Mouse (Mus musculus): ENCODE measurements at regions not wholly inside any gene's neighbourhood (a gene's known extent, or its start where the extent isn't known, plus 50 kb on each side); places are given as distances from the start of the nearest gene placed in this dataset.
"Not testable (repeated sequence)": the region's sequence is repeated elsewhere in the genome, so short reads cannot be mapped to it uniquely, and the experiment has no call there.

DNA sequence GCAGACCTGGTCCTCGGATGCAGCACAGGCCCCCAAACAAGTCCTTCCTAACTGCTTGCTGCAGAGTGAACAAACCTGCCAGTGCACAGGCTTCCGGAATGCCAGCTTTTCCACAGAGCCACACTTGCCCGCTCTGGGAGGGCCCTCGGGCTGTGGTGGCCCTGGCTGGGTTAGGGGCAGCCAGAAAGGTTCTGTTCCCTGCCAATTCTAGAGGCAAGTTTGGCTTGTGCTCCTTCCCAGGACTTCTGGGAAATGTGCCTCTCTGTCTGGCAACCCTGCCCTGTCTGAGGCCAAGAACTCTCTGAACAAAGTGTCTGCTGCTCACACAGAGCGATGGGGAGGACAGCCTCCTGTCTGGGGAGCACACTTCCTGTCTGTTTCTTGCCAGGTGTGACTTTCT is 66.4 kb downstream of the Xrcc2 start:
- Histone ChIP-seq H3K36me3 (ENCODE audit: control insufficient read depth, insufficient read depth, low read length) (no peaks in the 10 kb centered on the region), H3K27me3 (ENCODE audit: control insufficient read depth, insufficient read depth, low read length) (no peaks in the 10 kb centered on the region), H3K9me3 (ENCODE audit: control insufficient read depth, low read length) (no peaks in the 10 kb centered on the region), H3K4me3 (ENCODE audit: low read depth, low read length) (no peak overlapping the region), H3K9ac (replicated peaks; ENCODE audit: low read depth, low read length) (no peak overlapping the region), H3K4me1 (ENCODE audit: control insufficient read depth, insufficient read depth, low read length) (no peaks in the 10 kb centered on the region), H3K4me2 (ENCODE audit: low read depth, low read length) (no peak overlapping the region), H3K27ac (ENCODE audit: low read depth, low read length) (no peak overlapping the region)
- WGBS, result 89% methylated on average over 5 of the region's 5 CpGs
- no peak for ATAC-seq (ENCODE audit: low read depth)

DNA sequence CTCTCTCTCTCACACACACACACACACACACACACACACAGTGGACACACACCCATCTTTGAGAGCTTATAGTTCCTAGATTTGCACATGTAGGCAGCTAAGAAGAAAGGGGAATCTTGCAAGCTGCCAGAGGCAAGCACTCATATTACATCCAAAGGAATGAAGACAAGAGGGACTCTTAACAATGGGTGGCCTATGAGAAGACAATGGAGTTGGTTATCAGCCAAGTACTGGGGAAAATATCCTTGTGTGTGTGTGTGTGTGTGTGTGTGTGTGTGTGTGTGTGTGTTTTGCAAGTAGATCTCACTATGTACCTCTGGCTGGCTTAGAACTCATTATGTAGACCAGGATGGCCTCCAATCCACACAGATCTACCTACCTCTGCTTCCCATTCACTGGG is 67.5 kb downstream of the Xrcc2 start:
- no peak overlapping the region for H3K9ac ChIP-seq (replicated peaks; ENCODE audit: low read depth, low read length)
- H3K4me3 ChIP-seq (ENCODE audit: low read depth, low read length), result no peak overlapping the region
- H3K9me3 ChIP-seq (ENCODE audit: control insufficient read depth, low read length), result no peaks in the 10 kb centered on the region
- ATAC-seq (ENCODE audit: low read depth), result no peak
- no peaks in the 10 kb centered on the region for H3K4me1 ChIP-seq (ENCODE audit: control insufficient read depth, insufficient read depth, low read length)
- H3K4me2 ChIP-seq (ENCODE audit: low read depth, low read length), result no peak overlapping the region
- H3K27me3 ChIP-seq (ENCODE audit: control insufficient read depth, insufficient read depth, low read length), result no peaks in the 10 kb centered on the region
- no peaks in the 10 kb centered on the region for H3K36me3 ChIP-seq (ENCODE audit: control insufficient read depth, insufficient read depth, low read length)
- no peak overlapping the region for H3K27ac ChIP-seq (ENCODE audit: low read depth, low read length)

GRCm38 (mm10) chr5:25632861-25633535 is 72.6 kb downstream of the Xrcc2 start:
- no peaks in the 10 kb centered on the region for H3K36me3 ChIP-seq (ENCODE audit: control insufficient read depth, insufficient read depth, low read length)
- WGBS, result 75% methylated on average over 5 of the region's 5 CpGs
- H3K27me3 ChIP-seq (ENCODE audit: control insufficient read depth, insufficient read depth, low read length), result no peaks in the 10 kb centered on the region
- H3K27ac ChIP-seq (ENCODE audit: low read depth, low read length), result no peak overlapping the region
- H3K4me3 ChIP-seq (ENCODE audit: low read depth, low read length), result no peak overlapping the region
- no peak overlapping the region for H3K4me2 ChIP-seq (ENCODE audit: low read depth, low read length)
- ATAC-seq (ENCODE audit: low read depth), result no peak
- no peaks in the 10 kb centered on the region for H3K4me1 ChIP-seq (ENCODE audit: control insufficient read depth, insufficient read depth, low read length)
- no peaks in the 10 kb centered on the region for H3K9me3 ChIP-seq (ENCODE audit: control insufficient read depth, low read length)
- no peak overlapping the region for H3K9ac ChIP-seq (replicated peaks; ENCODE audit: low read depth, low read length)

DNA sequence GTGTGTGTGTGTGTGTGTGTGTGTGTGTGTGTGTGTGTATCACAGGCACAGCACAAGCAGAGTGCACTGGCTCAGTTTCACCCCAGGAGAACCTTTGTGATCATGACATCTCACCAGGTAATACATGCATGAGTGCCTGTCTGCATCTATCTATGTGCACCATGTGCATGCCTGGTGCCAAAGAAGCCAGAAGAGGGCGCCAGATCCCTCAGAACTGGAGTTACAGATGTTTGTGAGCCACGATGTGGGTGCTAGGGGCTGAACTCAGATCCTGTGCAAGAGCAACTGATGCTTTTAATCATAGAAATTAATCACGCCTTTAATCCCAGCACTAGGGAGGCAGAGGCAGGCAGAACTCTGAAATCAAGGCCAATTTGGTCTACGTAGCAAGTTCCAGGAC is 75.9 kb downstream of the Xrcc2 start:
- no peak overlapping the region for H3K9ac ChIP-seq (replicated peaks; ENCODE audit: low read depth, low read length)
- no peak for ATAC-seq (ENCODE audit: low read depth)
- H3K36me3 ChIP-seq (ENCODE audit: control insufficient read depth, insufficient read depth, low read length), result no peaks in the 10 kb centered on the region
- H3K4me1 ChIP-seq (ENCODE audit: control insufficient read depth, insufficient read depth, low read length), result no peaks in the 10 kb centered on the region
- no peaks in the 10 kb centered on the region for H3K9me3 ChIP-seq (ENCODE audit: control insufficient read depth, low read length)
- H3K27ac ChIP-seq (ENCODE audit: low read depth, low read length), result no peak overlapping the region
- H3K4me3 ChIP-seq (ENCODE audit: low read depth, low read length), result no peak overlapping the region
- no peak overlapping the region for H3K4me2 ChIP-seq (ENCODE audit: low read depth, low read length)
- 87% methylated on average over 4 of the region's 4 CpGs for WGBS
- H3K27me3 ChIP-seq (ENCODE audit: control insufficient read depth, insufficient read depth, low read length), result no peaks in the 10 kb centered on the region

DNA sequence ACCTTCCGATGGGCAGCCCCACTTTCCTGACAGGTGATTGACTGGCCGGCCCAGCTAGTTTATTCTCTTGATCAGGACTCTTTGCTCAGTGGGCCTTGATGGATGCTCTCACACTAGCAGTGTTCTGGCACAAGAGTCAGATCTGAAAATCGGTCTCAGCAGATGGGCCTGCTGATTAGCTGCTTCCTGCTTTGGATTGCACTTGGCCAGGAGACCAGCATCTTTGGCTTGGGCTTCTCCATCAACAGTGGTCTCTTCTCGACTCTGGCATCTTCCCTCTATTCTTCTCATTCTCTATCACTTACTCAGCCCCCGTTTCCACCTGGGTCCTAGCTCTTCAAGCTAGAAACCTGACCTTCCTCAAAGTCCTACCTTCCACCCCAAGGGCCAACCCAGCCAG is 77.1 kb downstream of the Xrcc2 start:
- no peak overlapping the region for H3K4me3 ChIP-seq (ENCODE audit: low read depth, low read length)
- no peaks in the 10 kb centered on the region for H3K9me3 ChIP-seq (ENCODE audit: control insufficient read depth, low read length)
- H3K4me1 ChIP-seq (ENCODE audit: control insufficient read depth, insufficient read depth, low read length), result no peaks in the 10 kb centered on the region
- no peak overlapping the region for H3K27ac ChIP-seq (ENCODE audit: low read depth, low read length)
- H3K36me3 ChIP-seq (ENCODE audit: control insufficient read depth, insufficient read depth, low read length), result no peaks in the 10 kb centered on the region
- WGBS, result 95% methylated on average over 5 of the region's 5 CpGs
- H3K9ac ChIP-seq (replicated peaks; ENCODE audit: low read depth, low read length), result no peak overlapping the region
- no peak for ATAC-seq (ENCODE audit: low read depth)
- H3K4me2 ChIP-seq (ENCODE audit: low read depth, low read length), result no peak overlapping the region
- H3K27me3 ChIP-seq (ENCODE audit: control insufficient read depth, insufficient read depth, low read length), result no peaks in the 10 kb centered on the region

- H3K36me3 ChIP-seq (ENCODE audit: control insufficient read depth, insufficient read depth, low read length), result no peaks in the 10 kb centered on the region
- no peak overlapping the region for H3K27ac ChIP-seq (ENCODE audit: low read depth, low read length)
- H3K4me2 ChIP-seq (ENCODE audit: low read depth, low read length), result no peak overlapping the region
- H3K9ac ChIP-seq (replicated peaks; ENCODE audit: low read depth, low read length), result no peak overlapping the region
- H3K9me3 ChIP-seq (ENCODE audit: control insufficient read depth, low read length), result no peaks in the 10 kb centered on the region
- H3K27me3 ChIP-seq (ENCODE audit: control insufficient read depth, insufficient read depth, low read length), result no peaks in the 10 kb centered on the region
- no peak for ATAC-seq (ENCODE audit: low read depth)
- no peak overlapping the region for H3K4me3 ChIP-seq (ENCODE audit: low read depth, low read length)
- no peaks in the 10 kb centered on the region for H3K4me1 ChIP-seq (ENCODE audit: control insufficient read depth, insufficient read depth, low read length)
- 77% methylated on average over 5 of the region's 5 CpGs for WGBS
These were observed 78.5 kb downstream of the Xrcc2 start for GRCm38 (mm10) chr5:25627086-25627485.

- no peaks in the 10 kb centered on the region for H3K36me3 ChIP-seq (ENCODE audit: control insufficient read depth, insufficient read depth, low read length)
- no peak overlapping the region for H3K9ac ChIP-seq (replicated peaks; ENCODE audit: low read depth, low read length)
- no peak overlapping the region for H3K27ac ChIP-seq (ENCODE audit: low read depth, low read length)
- WGBS, result 76% methylated on average over 1 of the region's 1 CpGs
- no peaks in the 10 kb centered on the region for H3K27me3 ChIP-seq (ENCODE audit: control insufficient read depth, insufficient read depth, low read length)
- no peak overlapping the region for H3K4me3 ChIP-seq (ENCODE audit: low read depth, low read length)
- H3K9me3 ChIP-seq (ENCODE audit: control insufficient read depth, low read length), result no peaks in the 10 kb centered on the region
- no peak for ATAC-seq (ENCODE audit: low read depth)
- H3K4me1 ChIP-seq (ENCODE audit: control insufficient read depth, insufficient read depth, low read length), result no peaks in the 10 kb centered on the region
- no peak overlapping the region for H3K4me2 ChIP-seq (ENCODE audit: low read depth, low read length)
These were observed 81.6 kb downstream of the Xrcc2 start for GRCm38 (mm10) chr5:25624029-25624428.

- Histone ChIP-seq H3K27me3 (ENCODE audit: control insufficient read depth, insufficient read depth, low read length) (no peaks in the 10 kb centered on the region), H3K9ac (replicated peaks; ENCODE audit: low read depth, low read length) (no peak overlapping the region), H3K27ac (ENCODE audit: low read depth, low read length) (no peak overlapping the region), H3K4me2 (ENCODE audit: low read depth, low read length) (no peak overlapping the region), H3K9me3 (ENCODE audit: control insufficient read depth, low read length) (no peaks in the 10 kb centered on the region), H3K4me3 (ENCODE audit: low read depth, low read length) (no peak overlapping the region), H3K4me1 (ENCODE audit: control insufficient read depth, insufficient read depth, low read length) (no peaks in the 10 kb centered on the region), H3K36me3 (ENCODE audit: control insufficient read depth, insufficient read depth, low read length) (no peaks in the 10 kb centered on the region)
- ATAC-seq (ENCODE audit: low read depth), result no peak
- WGBS, result 89% methylated on average over 5 of the region's 5 CpGs
These were observed 85.8 kb downstream of the Xrcc2 start for GRCm38 (mm10) chr5:25619872-25620271.

- not testable (repeated sequence) for H3K4me3 ChIP-seq (ENCODE audit: low read depth, low read length); H3K9me3 ChIP-seq (ENCODE audit: control insufficient read depth, low read length); H3K4me1 ChIP-seq (ENCODE audit: control insufficient read depth, insufficient read depth, low read length); H3K36me3 ChIP-seq (ENCODE audit: control insufficient read depth, insufficient read depth, low read length); ATAC-seq (ENCODE audit: low read depth); H3K9ac ChIP-seq (replicated peaks; ENCODE audit: low read depth, low read length); H3K4me2 ChIP-seq (ENCODE audit: low read depth, low read length); H3K27me3 ChIP-seq (ENCODE audit: control insufficient read depth, insufficient read depth, low read length); H3K27ac ChIP-seq (ENCODE audit: low read depth, low read length)
- 76% methylated on average over 2 of the region's 2 CpGs for WGBS
These were observed 86.3 kb downstream of the Xrcc2 start for GRCm38 (mm10) chr5:25619337-25619736.
